Mouse (Mus musculus) gastrocnemius, postnatal 10 days (tissue): ENCODE data around the gene Gdf1. TPM values are rescaled to one million over a fixed set of nuclear protein-coding genes. Genes with fewer than 3 reads are reported as not detected.
A peak's percentile ranks its signal among the peaks of the same experiment; 100 is the strongest.

Experiments
- DNase-seq: peaks from one replicate; pipeline ENCODE4 v3.0.0; 2021; ENCODE audit warnings: mixed read lengths
- total RNA-seq, 2 experiments: library from RNA; stranded (reverse); gene quantifications; 2 replicates each; pipeline ENCODE4 v1.2.3; 2021

Gene Gdf1
- total RNA-seq, 2 experiments from 2014 or later: 3.9 to 5.3 TPM

GRCm38 (mm10) chr8:70361484-70362032, 31.9 kb downstream of the Gdf1 start:
- no peak for DNase-seq

DNA sequence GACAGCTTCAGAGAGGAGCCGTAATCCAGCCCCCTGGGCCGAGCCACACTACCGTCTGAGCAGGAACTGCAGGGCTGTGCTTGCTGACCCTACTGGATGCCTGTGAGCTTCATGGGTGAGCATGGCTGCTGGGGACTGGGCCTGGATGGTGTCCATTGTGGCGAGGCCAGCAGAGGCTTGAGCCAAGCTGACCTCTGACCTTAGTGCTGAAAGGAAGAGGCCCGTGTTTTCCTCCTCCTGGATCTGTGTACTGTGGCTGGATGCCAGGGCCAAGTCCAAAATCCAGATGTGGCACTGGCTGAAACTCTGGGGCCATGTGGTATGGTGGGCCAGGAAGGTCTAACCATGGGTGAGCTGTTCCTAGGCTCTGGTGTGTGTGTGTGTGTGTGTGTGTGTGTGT, 34.4 kb downstream of the Gdf1 start:
- no peak for DNase-seq

- DNase-seq: no peak
Observed at GRCm38 (mm10) chr8:70366588-70366987, 37.0 kb downstream of the Gdf1 start.

GRCm38 (mm10) chr8:70370476-70370875, 40.9 kb downstream of the Gdf1 start:
- no peak for DNase-seq

DNA sequence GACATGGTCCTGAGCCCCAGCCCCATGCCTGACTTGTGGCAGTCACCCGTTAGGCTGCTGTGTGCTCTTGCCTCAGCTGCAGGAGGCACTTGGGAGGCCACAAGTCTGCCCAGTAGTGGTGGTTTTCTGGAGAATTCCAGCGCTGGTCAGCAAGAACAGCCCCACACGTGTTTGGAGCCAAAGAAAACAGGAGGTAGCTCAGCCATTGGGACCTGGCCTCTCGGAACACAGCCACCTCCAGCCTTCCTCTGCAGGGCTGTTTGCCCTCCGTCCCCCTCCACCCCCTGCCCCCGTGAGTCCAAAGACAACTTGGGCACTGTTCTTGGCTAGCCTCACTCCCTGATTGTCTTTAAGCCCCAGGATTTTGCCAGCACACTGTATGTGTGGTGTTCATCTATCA, 42.3 kb downstream of the Gdf1 start:
- no peak for DNase-seq

DNA sequence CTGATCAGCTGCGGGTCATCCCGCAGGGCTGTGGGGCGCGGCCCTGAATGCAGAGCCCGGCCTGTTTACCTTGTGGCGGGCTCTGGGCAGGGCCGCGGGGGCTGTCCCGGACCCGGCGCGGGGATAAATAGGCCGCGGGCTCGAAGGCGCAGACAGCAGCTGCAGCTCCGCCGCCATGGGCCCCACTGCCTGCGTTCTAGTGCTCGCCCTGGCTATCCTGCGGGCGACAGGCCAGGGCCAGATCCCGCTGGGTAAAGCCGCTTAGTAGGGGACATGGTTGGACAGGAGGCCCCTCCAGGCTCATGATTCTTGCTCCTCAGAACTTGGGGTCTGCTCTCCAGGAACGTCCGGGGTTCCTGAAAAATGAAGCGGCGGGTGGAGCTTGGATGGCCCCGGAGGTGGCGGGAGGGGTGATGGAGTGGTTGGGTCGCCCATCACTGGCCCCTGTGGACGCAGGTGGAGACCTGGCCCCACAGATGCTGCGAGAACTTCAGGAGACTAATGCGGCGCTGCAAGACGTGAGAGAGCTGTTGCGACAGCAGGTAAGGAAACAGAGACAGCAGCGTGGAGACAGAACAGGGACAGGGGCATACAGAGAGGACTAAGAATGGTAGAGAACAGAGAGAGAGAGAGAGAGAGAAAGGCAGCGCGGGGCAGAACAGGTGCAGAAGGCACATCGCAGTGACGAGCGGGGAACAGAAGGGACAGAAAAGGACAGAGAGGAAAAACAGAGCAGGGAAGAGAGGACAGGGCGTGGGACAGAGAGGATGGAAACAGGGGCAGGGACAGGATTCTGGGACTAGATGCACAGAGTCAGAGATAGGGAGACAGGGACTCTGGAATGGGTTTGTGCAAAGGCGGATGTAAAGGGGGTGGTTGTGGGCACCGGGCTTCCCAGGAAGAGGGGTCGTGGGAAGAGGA, 44.0 kb downstream of the Gdf1 start, which contains the start of gene Comp:
Comp (plus strand) TSS at position 162 of the 921 bp plus-strand sequence.
- peak; percentile 49 for DNase-seq

DNA sequence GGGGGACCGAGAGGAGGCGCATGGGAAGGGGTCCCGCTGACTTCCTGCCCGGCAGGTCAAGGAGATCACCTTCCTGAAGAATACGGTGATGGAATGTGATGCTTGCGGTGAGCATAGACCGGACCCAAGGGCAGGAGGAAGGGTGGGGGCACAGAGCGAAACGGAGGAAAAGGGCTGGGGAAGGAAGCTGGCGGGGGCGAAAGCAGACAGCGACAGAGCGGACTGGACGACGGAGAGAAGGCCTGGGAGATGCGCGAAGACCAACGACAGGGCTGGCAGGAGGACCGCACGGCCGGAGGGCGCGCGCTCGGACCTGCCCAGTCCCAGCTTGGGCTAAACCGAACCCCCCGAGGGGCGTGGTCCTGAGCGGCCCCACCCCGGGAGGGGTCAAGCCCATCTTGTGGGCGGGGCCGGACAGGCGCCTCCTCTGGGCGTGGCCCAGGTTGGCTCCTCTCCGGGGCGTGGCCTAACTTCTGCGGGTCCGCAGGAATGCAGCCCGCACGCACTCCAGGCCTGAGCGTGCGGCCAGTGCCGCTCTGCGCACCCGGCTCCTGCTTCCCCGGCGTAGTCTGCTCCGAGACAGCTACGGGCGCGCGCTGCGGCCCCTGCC, 44.8 kb downstream of the Gdf1 start:
- peak; percentile 78 for DNase-seq

- DNase-seq: no peak
Observed at GRCm38 (mm10) chr8:70375212-70375859, 45.7 kb downstream of the Gdf1 start.

DNA sequence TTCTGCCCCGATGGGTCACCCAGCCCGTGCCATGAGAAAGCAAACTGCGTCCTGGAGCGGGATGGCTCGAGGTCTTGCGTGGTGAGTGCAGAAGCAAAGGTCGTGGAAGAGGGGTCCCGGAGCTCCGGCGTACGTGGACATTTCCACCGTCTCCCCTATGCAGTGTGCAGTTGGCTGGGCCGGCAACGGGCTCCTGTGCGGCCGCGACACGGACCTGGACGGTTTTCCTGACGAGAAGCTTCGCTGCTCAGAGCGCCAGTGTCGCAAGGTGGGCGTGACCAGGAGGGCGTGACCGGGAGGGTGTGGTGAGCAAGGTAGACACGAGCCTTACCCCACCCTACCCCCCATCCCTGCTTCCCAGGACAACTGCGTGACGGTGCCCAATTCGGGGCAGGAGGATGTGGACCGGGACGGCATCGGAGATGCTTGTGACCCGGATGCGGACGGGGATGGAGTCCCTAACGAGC, 46.7 kb downstream of the Gdf1 start:
- DNase-seq: no peak

DNA sequence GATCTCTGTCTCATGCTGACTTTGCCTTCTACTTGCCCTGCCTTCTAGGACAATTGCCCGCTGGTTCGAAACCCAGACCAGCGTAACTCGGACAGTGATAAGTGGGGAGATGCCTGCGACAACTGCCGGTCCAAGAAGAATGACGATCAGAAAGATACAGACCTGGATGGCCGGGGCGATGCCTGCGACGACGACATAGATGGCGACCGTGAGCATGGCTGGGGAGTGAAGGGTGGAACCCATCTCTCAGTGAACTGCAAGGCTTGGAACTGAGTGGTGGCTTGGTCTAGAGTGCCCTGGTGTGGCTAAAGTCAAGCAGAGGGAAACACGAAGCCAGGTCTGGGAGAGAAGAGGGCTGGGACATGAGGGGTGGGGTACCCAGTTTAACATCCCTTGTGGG, 47.4 kb downstream of the Gdf1 start:
- DNase-seq: no peak

DNA sequence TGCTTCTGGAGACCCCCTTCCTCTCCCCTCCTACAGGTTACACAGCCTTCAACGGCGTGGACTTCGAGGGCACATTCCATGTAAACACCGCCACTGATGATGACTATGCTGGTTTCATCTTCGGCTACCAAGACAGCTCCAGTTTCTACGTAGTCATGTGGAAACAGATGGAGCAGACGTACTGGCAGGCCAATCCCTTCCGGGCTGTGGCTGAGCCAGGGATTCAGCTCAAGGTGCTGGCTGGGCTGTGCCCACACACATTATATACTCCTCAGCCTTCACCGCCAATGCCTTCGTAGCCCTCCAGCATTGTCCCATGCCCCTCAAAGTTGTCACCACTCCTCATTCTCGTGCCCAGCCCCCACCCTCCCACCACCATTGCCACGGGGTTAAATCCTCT, 50.5 kb downstream of the Gdf1 start:
- no peak for DNase-seq

Other genes starting within 250 kb of the Gdf1 start
- under 1 TPM; 0.07 to 0.36 TPM for gene Hapln4, start 246.4 kb upstream of the Gdf1 start, total RNA-seq
- gene Ncan, start 208.9 kb upstream of the Gdf1 start, total RNA-seq: under 1 TPM; 0.61 to 0.81 TPM
- 1 to 10 TPM; 6.3 to 7.1 TPM for gene Nr2c2ap, start 198.5 kb upstream of the Gdf1 start, total RNA-seq
- gene Rfxank, start 190.7 kb upstream of the Gdf1 start, total RNA-seq: 10 to 100 TPM in 1 of 2 experiments, 1 to 10 TPM in 1; 8.2 to 10.1 TPM
- gene Borcs8, start 190.3 kb upstream of the Gdf1 start, total RNA-seq: 10 to 100 TPM; 17.0 to 23.9 TPM
- under 1 TPM; 0.35 to 0.45 TPM for gene Mef2b, start 190.1 kb upstream of the Gdf1 start, total RNA-seq
- gene Tmem161a, start 157.5 kb upstream of the Gdf1 start, total RNA-seq: 10 to 100 TPM; 72.8 to 74.7 TPM
- gene Slc25a42, start 117.5 kb upstream of the Gdf1 start, total RNA-seq: 10 to 100 TPM; 20.6 to 28.3 TPM
- gene Sugp2, start 95.6 kb upstream of the Gdf1 start, total RNA-seq: 10 to 100 TPM; 43.8 to 49.7 TPM
- 10 to 100 TPM; 11.9 to 12.9 TPM for gene Armc6, start 95.4 kb upstream of the Gdf1 start, total RNA-seq
- 10 to 100 TPM; 12.3 to 19.8 TPM for gene Homer3, start 47.0 kb upstream of the Gdf1 start, total RNA-seq
- gene Ddx49, start 27.3 kb upstream of the Gdf1 start, total RNA-seq: 10 to 100 TPM; 28.6 to 29.5 TPM
- gene Cope, start 27.3 kb upstream of the Gdf1 start, total RNA-seq: 100 to 1,000 TPM; 140 to 158 TPM
- gene Cers1, start 14.0 kb upstream of the Gdf1 start, total RNA-seq: 10 to 100 TPM; 20.0 to 23.6 TPM
- gene Upf1, start 23.5 kb downstream of the Gdf1 start, total RNA-seq: 10 to 100 TPM; 34.2 to 37.3 TPM
- gene Comp, start 43.7 kb downstream of the Gdf1 start, total RNA-seq: 10 to 100 TPM; 18.4 to 20.2 TPM
- 10 to 100 TPM in 1 of 2 experiments, 1 to 10 TPM in 1; 8.9 to 12.0 TPM for gene Crtc1, start 109.8 kb downstream of the Gdf1 start, total RNA-seq
- 1 to 10 TPM; 6.3 to 7.4 TPM for gene Klhl26, start 147.2 kb downstream of the Gdf1 start, total RNA-seq
- gene Tmem59l, start 157.5 kb downstream of the Gdf1 start, total RNA-seq: under 1 TPM; 0.18 to 0.26 TPM
- 1 to 10 TPM; 2.8 to 3.4 TPM for gene Crlf1, start 163.3 kb downstream of the Gdf1 start, total RNA-seq
- gene Rex1bd, start 176.9 kb downstream of the Gdf1 start, total RNA-seq: 100 to 1,000 TPM; 120 to 129 TPM
- 1,000 to 10,000 TPM; 1,232 to 1,261 TPM for gene Uba52, start 181.0 kb downstream of the Gdf1 start, total RNA-seq
- gene Fkbp8, start 197.9 kb downstream of the Gdf1 start, total RNA-seq: 100 to 1,000 TPM; 135 to 145 TPM
- 10 to 100 TPM; 57.8 to 61.0 TPM for gene Kxd1, start 198.1 kb downstream of the Gdf1 start, total RNA-seq
- gene Ell, start 209.6 kb downstream of the Gdf1 start, total RNA-seq: 10 to 100 TPM; 12.7 to 19.8 TPM